Mouse (Mus musculus) lung, postnatal 0 days (tissue): ENCODE data around the gene Fnbp4. TPM values are rescaled to one million over a fixed set of nuclear protein-coding genes. Genes with fewer than 3 reads are reported as not detected.

Source experiments
- ATAC-seq: fragments of 200-750 bp; cut with Nextera tagmentation; 2 replicates; pipeline ENCODE4 v1.8.0; 2017; ENCODE audit warnings: moderate library complexity
- DNase-seq: peaks from one replicate; pipeline ENCODE4 v3.0.0-alpha.2; 2016; ENCODE audit warnings: low spot score
- H3K27ac ChIP-seq: fragments of 300-500 bp; sonication (generic); 2 replicates; pipeline ENCODE4 v1.5.1; 2014; ENCODE audit warnings: antibody characterized with exemption, mild to moderate bottlenecking, low read length, mixed read lengths
- H3K27me3 ChIP-seq: fragments of 300-500 bp; sonication (generic); replicated peaks from 2 replicates; pipeline ENCODE4 v1.6.1; 2014; ENCODE audit warnings: low read length, mixed read lengths; ENCODE audit not compliant: insufficient read depth
- H3K36me3 ChIP-seq: fragments of 300-500 bp; sonication (generic); 2 replicates; pipeline ENCODE4 v1.6.1; 2014; ENCODE audit warnings: low read length, mixed read lengths; ENCODE audit not compliant: insufficient read depth
- H3K4me1 ChIP-seq: fragments of 300-500 bp; sonication (generic); 2 replicates; pipeline ENCODE4 v1.6.1; 2014; ENCODE audit warnings: antibody characterized with exemption, low read depth, low read length, mixed read lengths; ENCODE audit not compliant: insufficient read depth
- H3K4me2 ChIP-seq: fragments of 300-500 bp; sonication (generic); replicated peaks from 2 replicates; pipeline ENCODE4 v1.6.1; 2014; ENCODE audit warnings: low read depth, mild to moderate bottlenecking, low read length, moderate library complexity, mixed read lengths
- H3K4me3 ChIP-seq: fragments of 300-500 bp; sonication (generic); 2 replicates; pipeline ENCODE4 v1.5.1; 2014; ENCODE audit warnings: low read depth, low read length
- H3K9ac ChIP-seq: fragments of 300-500 bp; sonication (generic); replicated peaks from 2 replicates; pipeline ENCODE4 v1.6.1; 2014; ENCODE audit warnings: low read depth, mild to moderate bottlenecking
- H3K9me3 ChIP-seq: fragments of 300-500 bp; sonication (generic); 2 replicates; pipeline ENCODE4 v1.6.1; 2016; ENCODE audit warnings: low read length, mixed read lengths
- CTCF ChIP-seq: IDR thresholded peaks from 2 replicates; pipeline ENCODE4 v1.5.1; 2016; ENCODE audit warnings: antibody characterized with exemption, mild to moderate bottlenecking
- EP300 ChIP-seq: IDR thresholded peaks from 2 replicates; pipeline ENCODE4 v1.6.1; 2016; ENCODE audit warnings: antibody characterized with exemption, mild to moderate bottlenecking, control low read depth
- WGBS: fragments of 180-500 bp; shearing (Covaris S2); extraction: QIAGEN DNeasy Blood & Tissue Kit; methylation state at CpG from one replicate; pipeline ENCODE4 v1.1.7; 2014; 5-methylcytosine and 5-hydroxymethylcytosine counted together
- polyA plus RNA-seq: library from polyadenylated mRNA; unstranded; fragments of >200 nt; fragmentation: Nextera tagmentation; extraction: Ambion mirVana; gene quantifications from 2 replicates; pipeline ENCODE4 v1.2.1, GENCODE M21; 2015

Fnbp4 gene
- polyA plus RNA-seq, 1 experiment from 2014 or later: 35.6 TPM

GRCm38 (mm10) chr2:90808241-90809126 is 63.3 kb downstream of the Fnbp4 start:
- H3K4me2 ChIP-seq: no peak overlapping the region
- no peaks in the 10 kb centered on the region for H3K4me1 ChIP-seq
- peak; percentile 38 for TF ChIP-seq CTCF
- no peak for TF ChIP-seq EP300
- no peak overlapping the region for H3K27ac ChIP-seq
- WGBS: 72% methylated on average over 6 of the region's 6 CpGs
- ATAC-seq (no peak), DNase-seq (peak; percentile 15)
- H3K4me3 ChIP-seq: no peak overlapping the region
- no peaks in the 10 kb centered on the region for H3K36me3 ChIP-seq
- no peaks in the 10 kb centered on the region for H3K27me3 ChIP-seq
- H3K9ac ChIP-seq: no peak overlapping the region
- H3K9me3 ChIP-seq: no peaks in the 10 kb centered on the region

GRCm38 (mm10) chr2:90810751-90811150 is 65.6 kb downstream of the Fnbp4 start:
- Histone ChIP-seq H3K27ac (no peak overlapping the region), H3K4me2 (no peak overlapping the region), H3K9ac (no peak overlapping the region), H3K4me1 (no peaks in the 10 kb centered on the region), H3K9me3 (no peaks in the 10 kb centered on the region), H3K27me3 (no peaks in the 10 kb centered on the region), H3K4me3 (no peak overlapping the region), H3K36me3 (no peaks in the 10 kb centered on the region)
- ATAC-seq (no peak), DNase-seq (no peak)
- 66% methylated on average over 8 of the region's 8 CpGs for WGBS
- TF ChIP-seq CTCF: no peak
- TF ChIP-seq EP300: no peak

GRCm38 (mm10) chr2:90815266-90815665 is 70.1 kb downstream of the Fnbp4 start:
- no peak overlapping the region for H3K4me2 ChIP-seq
- H3K27ac ChIP-seq: no peak overlapping the region
- no peaks in the 10 kb centered on the region for H3K9me3 ChIP-seq
- H3K9ac ChIP-seq: no peak overlapping the region
- no peak for ATAC-seq
- no peak for DNase-seq
- TF ChIP-seq EP300 (no peak), CTCF (no peak)
- H3K4me3 ChIP-seq: no peak overlapping the region
- H3K36me3 ChIP-seq: no peaks in the 10 kb centered on the region
- no peaks in the 10 kb centered on the region for H3K4me1 ChIP-seq
- H3K27me3 ChIP-seq: no peaks in the 10 kb centered on the region
- WGBS: 70% methylated on average over 2 of the region's 2 CpGs

GRCm38 (mm10) chr2:90816144-90816543 is 71.0 kb downstream of the Fnbp4 start:
- TF ChIP-seq EP300: no peak
- TF ChIP-seq CTCF: no peak
- H3K4me1 ChIP-seq: no peaks in the 10 kb centered on the region
- no peak overlapping the region for H3K4me2 ChIP-seq
- H3K27ac ChIP-seq: no peak overlapping the region
- WGBS: 79% methylated on average over 4 of the region's 4 CpGs
- DNase-seq (no peak), ATAC-seq (no peak)
- no peaks in the 10 kb centered on the region for H3K27me3 ChIP-seq
- H3K36me3 ChIP-seq: no peaks in the 10 kb centered on the region
- no peaks in the 10 kb centered on the region for H3K9me3 ChIP-seq
- H3K9ac ChIP-seq: no peak overlapping the region
- H3K4me3 ChIP-seq: no peak overlapping the region

GRCm38 (mm10) chr2:90818710-90819109 is 73.5 kb downstream of the Fnbp4 start:
- no peaks in the 10 kb centered on the region for H3K27me3 ChIP-seq
- H3K27ac ChIP-seq: no peak overlapping the region
- DNase-seq: no peak
- no peak overlapping the region for H3K4me2 ChIP-seq
- H3K9ac ChIP-seq: no peak overlapping the region
- no peaks in the 10 kb centered on the region for H3K36me3 ChIP-seq
- no peak overlapping the region for H3K4me3 ChIP-seq
- TF ChIP-seq EP300: no peak
- TF ChIP-seq CTCF: no peak
- ATAC-seq: no peak
- 89% methylated on average over 3 of the region's 3 CpGs for WGBS
- H3K4me1 ChIP-seq: no peaks in the 10 kb centered on the region
- no peaks in the 10 kb centered on the region for H3K9me3 ChIP-seq

- Histone ChIP-seq H3K9me3 (no peaks in the 10 kb centered on the region), H3K36me3 (no peaks in the 10 kb centered on the region), H3K27me3 (no peaks in the 10 kb centered on the region), H3K9ac (no peak overlapping the region), H3K27ac (no peak overlapping the region), H3K4me2 (no peak overlapping the region), H3K4me1 (no peaks in the 10 kb centered on the region), H3K4me3 (no peak overlapping the region)
- DNase-seq (no peak), ATAC-seq (no peak)
- 77% methylated on average over 3 of the region's 3 CpGs for WGBS
- TF ChIP-seq CTCF (no peak), EP300 (no peak)
Measured at GRCm38 (mm10) chr2:90820894-90821293, 75.7 kb downstream of the Fnbp4 start.
